Comparison of ENCODE assay signal across 26 mouse cellular contexts in the genomic region with DNA sequence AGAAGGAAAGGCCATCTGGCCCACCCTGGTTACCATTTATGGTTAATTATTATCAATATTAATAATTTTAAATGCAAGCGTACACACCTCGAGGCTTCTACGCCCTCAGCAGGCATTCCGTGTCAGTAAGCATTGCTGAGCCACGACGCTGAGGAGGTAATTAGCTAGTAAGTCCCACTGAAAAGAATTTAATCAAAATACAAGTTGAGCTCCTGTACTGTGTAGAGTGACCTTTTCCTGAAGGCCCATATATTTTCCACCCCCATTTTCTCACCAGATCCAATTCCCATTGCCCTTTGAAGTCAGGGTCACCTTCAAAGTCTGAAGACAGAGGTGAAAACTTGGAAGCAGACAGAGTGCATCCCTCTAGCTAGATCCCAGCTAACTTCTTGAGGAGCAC.
"Had no signal": no experiment of that assay in that cellular context is flagged by ENCODE, and none has a peak within 500 bp of the region (broad histone marks: within the 10 kb centered on the region; RNA-seq: fewer than 3 reads in every experiment).

No protein-coding gene starts in this region.

- ATAC-seq: forebrain, embryonic 13.5 days; forebrain, embryonic 14.5 days; forebrain, embryonic 15.5 days; forebrain, embryonic 16.5 days; forebrain, postnatal 0 days had no signal

- H3K4me2 ChIP-seq: embryonic facial prominence, embryonic 12.5 days; embryonic facial prominence, embryonic 13.5 days; embryonic facial prominence, embryonic 15.5 days; forebrain, embryonic 12.5 days; forebrain, embryonic 13.5 days; forebrain, embryonic 15.5 days had no signal

- DNase-seq: cerebellum, adult 18-20 months; cerebellum, adult 2 months; cerebellum, adult 8-10 months; cerebellum, adult 9-10 months; cerebellum, adult 9-11 months; cerebellum, postnatal 10 days; cerebellum, postnatal 14 days; cerebellum, postnatal 25 days; cerebellum, postnatal 36 days; forebrain, postnatal 0 days; gastrocnemius, adult 2 months; gastrocnemius, postnatal 10 days; gastrocnemius, postnatal 14 days; gastrocnemius, postnatal 25 days; gastrocnemius, postnatal 36 days had no signal

- H3K27me3 ChIP-seq: embryonic facial prominence, embryonic 12.5 days; embryonic facial prominence, embryonic 13.5 days; embryonic facial prominence, embryonic 15.5 days; forebrain, embryonic 12.5 days; forebrain, embryonic 13.5 days; forebrain, embryonic 15.5 days had no signal

- H3K9me3 ChIP-seq: embryonic facial prominence, embryonic 10.5 days; embryonic facial prominence, embryonic 12.5 days; embryonic facial prominence, embryonic 13.5 days; embryonic facial prominence, embryonic 15.5 days; forebrain, embryonic 10.5 days; forebrain, embryonic 12.5 days; forebrain, embryonic 13.5 days; forebrain, embryonic 15.5 days had no signal

- H3K4me1 ChIP-seq: embryonic facial prominence, embryonic 10.5 days; embryonic facial prominence, embryonic 12.5 days; embryonic facial prominence, embryonic 13.5 days; embryonic facial prominence, embryonic 15.5 days; forebrain, embryonic 10.5 days; forebrain, embryonic 12.5 days; forebrain, embryonic 13.5 days; forebrain, embryonic 15.5 days had no signal

- H3K9ac ChIP-seq: embryonic facial prominence, embryonic 12.5 days; embryonic facial prominence, embryonic 13.5 days; embryonic facial prominence, embryonic 15.5 days; forebrain, embryonic 12.5 days; forebrain, embryonic 13.5 days; forebrain, embryonic 15.5 days; forebrain, postnatal 0 days had no signal

- H3K36me3 ChIP-seq: embryonic facial prominence, embryonic 10.5 days; embryonic facial prominence, embryonic 12.5 days; embryonic facial prominence, embryonic 13.5 days; embryonic facial prominence, embryonic 15.5 days; forebrain, embryonic 10.5 days; forebrain, embryonic 12.5 days; forebrain, embryonic 15.5 days had no signal

- H3K4me3 ChIP-seq: embryonic facial prominence, embryonic 10.5 days; embryonic facial prominence, embryonic 12.5 days; embryonic facial prominence, embryonic 13.5 days; embryonic facial prominence, embryonic 15.5 days; erythroblast, embryonic 14.5 days; forebrain, embryonic 10.5 days; forebrain, embryonic 12.5 days; forebrain, embryonic 13.5 days; forebrain, embryonic 15.5 days; gastrocnemius, adult 2 months had no signal

- H3K27ac ChIP-seq: embryonic facial prominence, embryonic 10.5 days; embryonic facial prominence, embryonic 12.5 days; embryonic facial prominence, embryonic 13.5 days; embryonic facial prominence, embryonic 15.5 days; forebrain, embryonic 10.5 days; forebrain, embryonic 12.5 days; forebrain, embryonic 13.5 days; forebrain, embryonic 15.5 days; gastrocnemius, adult 2 months had no signal
